Mouse (Mus musculus) cerebellum, postnatal 4 days (tissue): ENCODE results near the gene Rilpl1.
"Not testable (repeated sequence)": the region's sequence is repeated elsewhere in the genome, so short reads cannot be mapped to it uniquely, and the experiment has no call there.

ENCODE experiments used
- DNase-seq, 2 experiments: peaks; one replicate each; pipeline ENCODE4 v3.0.0; 2022; ENCODE audit warnings: low spot score in 2 of 2, mixed read lengths in 1 of 2

Gene Rilpl1

GRCm38 (mm10) chr5:124530655-124531582 is at the start of gene Rilpl1:
TSS of gene Rilpl1 (minus strand) at chr5:124531391.
- DNase-seq = peak; percentile 74 to 83

DNA sequence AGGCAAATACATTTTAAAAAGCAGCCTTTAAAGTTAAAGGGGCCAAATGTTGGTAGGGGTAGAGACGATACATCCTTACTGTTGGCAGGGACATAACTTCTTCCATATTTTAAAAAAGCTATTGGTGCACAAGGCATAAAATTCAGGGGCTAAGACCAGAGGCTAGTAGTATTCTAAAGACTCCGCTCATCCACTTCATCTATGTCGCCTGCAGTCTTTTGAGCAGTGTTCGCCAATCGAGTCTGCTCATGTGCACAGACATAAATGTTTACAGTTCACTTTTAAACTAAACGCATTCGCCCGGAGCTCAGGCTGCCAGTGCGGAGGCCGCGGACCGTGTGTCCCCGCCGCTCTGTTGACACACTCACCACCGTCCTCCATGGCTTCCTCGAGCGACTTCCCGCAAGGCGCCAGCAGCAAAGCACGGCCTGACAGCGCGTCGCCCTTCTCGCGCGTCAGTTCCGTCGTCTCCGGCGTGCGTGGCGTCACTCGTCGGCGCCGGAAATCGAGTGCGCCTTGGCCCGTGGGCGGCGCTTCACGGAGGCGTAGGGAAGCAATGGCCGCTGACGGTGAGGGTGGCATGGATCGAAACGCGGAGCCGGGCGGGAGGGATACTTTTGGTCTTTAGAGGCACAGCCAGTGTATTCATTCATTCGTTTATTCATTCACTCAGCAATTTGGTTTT is 47.6 kb upstream of the Rilpl1 start, which contains the start of the genes Eif2b1 and Gtf2h3:
Gene Eif2b1 (minus strand): TSS at position 499 of the 685 bp plus-strand sequence.
Gene Gtf2h3 (plus strand): TSS at position 508 of the 685 bp plus-strand sequence.
- peak; percentile 92 to 95 for DNase-seq

DNA sequence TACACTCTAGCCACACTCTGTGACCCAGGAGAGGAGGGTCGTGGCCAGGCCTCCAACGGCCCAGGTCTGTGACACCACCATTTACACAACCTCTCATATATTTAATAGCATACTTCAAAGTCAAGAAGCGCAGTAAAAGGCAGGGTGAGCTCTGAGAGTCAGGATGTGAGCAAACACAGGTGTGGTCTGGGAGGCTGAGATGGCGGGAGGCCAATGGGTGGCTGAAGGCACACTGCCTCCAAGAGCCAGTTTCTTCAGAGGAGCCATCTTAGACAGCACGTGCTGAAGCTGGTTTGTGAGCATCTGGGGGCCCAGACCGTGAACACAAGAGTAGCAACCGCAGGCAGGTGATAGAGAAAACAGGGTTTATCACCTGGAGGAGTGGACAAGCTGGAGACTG is 44.3 kb upstream of the Rilpl1 start:
- DNase-seq = no peak

DNA sequence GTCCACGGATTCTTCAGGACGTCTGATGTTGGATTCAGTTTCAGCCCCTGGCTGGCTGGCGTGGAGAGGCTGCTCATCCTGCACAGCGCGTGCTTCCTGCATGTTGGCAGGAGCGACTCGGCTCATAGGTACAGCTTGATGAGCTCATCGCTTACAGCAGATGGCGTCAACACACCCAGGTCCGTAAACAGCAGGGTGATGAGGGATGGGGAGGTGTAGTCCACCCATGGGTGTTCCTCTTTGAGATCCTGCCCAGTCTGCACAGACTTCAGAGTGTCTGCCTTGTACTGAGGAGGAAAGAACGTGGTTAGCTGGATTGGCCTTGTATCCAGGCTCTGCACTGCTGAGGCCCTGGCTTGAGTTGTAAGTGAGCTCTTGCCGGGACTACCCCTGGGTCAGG is 39.9 kb upstream of the Rilpl1 start:
- no peak for DNase-seq

DNA sequence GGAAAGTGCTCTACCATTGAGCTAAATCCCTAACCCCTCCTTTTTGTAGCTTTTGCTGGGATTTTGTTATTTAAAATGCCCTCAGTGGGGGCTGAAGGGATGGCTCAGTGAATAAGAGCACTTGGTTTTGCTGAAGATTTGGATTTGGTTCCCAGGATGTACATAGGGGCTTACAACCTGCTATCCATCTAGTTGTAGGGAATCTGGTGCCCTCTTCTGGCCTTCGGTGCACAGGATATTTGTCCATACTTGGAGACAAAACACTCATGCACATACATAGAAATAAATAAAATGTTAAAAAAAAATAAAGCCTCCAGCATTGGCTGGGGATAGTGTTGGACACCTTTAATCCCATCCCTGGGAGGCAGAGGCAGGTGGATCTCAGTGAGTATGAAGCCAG is 24.0 kb upstream of the Rilpl1 start:
- DNase-seq = no peak

DNA sequence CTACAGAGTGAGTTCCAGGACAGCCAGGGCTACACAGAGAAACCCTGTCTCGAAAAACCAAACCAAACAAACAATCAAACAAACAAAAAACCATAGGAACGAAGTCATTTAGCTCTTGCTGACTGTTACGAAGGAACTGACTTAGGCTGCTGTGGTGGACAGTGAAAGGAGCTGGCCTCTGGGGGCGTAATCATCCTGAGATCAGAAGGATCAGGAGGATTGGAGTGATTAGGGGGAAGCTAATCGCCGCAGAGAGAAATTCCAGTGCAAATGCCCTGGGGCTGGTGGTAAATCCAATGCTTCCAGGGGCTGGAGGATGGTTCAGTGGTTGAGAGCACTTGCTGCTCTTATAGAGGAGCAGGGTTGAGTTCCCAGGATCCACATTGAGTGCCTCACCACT is 22.4 kb upstream of the Rilpl1 start:
- DNase-seq = no peak

DNA sequence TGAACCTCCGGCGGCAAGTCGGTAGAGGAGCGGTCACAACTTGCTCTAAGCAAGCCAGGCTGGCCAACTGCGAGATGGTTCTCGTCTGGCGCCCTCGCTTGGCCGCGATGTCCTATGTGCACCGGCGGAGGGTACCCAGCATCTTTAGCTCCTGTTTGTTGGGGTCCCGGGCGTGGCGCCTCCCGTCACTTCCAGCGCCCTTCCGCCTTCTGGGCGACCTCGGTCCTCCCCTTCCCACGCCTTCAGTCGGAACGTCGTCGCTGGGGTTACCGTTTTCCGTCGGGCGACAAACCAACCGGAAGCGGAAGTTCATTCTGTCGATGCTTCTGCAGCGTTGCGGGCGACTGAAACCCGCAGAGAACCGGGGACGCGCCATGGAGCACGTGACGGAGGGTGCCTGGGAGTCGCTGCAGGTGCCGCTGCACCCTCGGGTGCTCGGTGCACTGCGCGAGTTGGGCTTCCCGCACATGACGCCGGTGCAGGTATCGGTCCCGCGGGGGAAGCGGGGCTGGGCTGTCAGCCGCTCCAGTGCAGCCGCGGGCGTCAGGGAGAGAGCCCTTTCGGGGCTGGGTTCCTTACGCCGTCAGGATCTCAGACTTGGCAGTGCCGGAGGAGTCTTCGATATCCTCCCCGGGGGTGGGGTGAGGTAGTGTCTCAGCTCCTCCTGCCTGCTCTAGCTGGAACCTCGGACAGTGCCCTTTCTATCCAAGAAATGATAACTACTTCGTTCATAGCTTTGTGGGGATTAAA is 21.5 kb upstream of the Rilpl1 start, which contains the start of gene Ddx55:
Gene Ddx55 (plus strand): TSS at position 307 of the 750 bp plus-strand sequence.
- peak; percentile 83 to 92 for DNase-seq

DNA sequence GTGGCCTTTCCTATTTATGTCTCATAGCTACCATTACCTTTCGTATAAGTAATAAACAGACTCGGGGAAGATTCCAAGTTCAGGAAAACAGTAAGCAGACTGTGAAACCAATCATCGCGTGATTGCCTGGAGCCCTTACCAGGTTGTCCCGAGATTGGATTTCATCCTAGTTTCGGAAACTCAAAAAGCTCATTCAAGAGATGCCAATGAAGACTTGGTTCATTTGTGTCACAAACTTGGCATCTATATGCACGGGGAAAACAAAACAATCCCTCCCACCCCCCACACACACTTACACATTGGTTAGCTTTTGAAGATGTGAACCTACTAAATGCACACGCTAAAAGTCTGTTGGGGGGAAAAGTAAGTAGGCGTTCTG is 20.9 kb upstream of the Rilpl1 start:
- no peak for DNase-seq

GRCm38 (mm10) chr5:124551349-124552093 is 20.3 kb upstream of the Rilpl1 start:
- DNase-seq = not testable (repeated sequence)

DNA sequence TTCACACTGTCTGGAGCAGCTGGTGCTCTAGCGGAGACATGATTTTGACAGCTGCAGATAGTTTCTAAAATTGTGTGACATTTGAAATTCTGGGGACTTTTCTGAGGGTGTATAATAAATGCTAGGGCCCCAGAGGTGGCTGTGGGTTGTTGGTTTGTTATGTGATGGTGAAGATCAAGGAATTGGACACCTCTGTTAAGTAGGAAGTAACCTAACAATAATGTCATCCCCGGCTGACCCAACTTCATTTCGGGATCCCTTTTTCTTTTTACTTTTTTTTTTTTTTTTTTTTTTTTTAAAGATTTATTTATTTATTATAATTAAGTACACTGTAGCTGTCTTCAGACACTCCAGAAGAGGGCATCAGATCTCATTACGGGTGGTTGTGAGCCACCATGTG is 19.5 kb upstream of the Rilpl1 start:
- DNase-seq = not testable (repeated sequence)

DNA sequence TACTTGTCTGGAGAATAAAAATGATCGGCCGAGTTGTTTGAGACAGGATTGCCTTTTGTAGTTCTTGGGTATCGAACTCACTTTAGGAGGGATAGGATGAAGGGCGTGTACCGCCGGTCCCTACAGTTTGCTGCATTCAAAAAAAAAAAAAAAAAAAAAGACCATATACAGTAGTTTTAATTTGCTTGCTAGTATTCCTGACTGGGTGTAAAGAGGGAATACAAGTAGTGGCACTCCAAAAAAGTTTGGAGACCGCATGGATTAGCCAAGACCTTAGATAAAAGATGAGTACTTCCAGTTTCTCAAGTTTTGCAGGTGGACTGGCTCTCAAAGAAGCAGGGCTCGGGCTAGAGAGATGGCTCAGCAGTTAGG is 10.4 kb upstream of the Rilpl1 start:
- DNase-seq = no peak

DNA sequence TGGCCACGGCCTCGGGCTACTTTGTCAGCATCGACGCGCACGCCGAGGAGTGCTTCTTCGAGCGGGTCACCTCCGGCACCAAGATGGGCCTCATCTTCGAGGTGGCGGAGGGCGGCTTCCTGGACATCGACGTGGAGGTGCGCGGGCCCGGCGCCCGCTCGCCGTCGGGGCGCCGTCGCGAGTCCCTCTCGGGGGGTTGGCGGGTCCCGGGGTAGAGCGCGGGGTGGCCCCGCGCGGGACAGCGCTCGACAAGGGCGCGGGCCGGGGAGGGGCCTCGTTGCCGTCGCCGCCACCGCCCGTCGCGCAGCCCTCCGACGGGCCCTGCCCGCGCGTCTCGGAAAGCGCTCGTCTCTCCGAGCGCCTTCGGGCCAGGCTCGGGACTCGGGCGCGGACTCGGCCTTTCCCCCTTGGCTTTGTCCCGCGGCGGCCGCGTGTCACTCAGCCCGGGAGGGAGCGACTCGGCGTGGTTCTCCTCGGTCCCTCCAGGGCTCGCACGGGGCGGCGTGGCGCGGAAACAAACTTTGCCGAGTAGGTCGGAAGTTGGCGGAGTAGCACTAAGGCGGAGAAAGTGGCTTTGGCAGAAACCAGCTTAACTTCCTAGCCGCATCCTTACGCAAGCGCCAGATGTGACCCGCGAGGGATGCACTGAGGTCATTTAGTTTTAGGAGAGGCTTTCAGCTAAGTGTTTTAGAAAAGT is 9.9 kb upstream of the Rilpl1 start:
- DNase-seq = peak in 1 of 2 experiments; percentile 59

DNA sequence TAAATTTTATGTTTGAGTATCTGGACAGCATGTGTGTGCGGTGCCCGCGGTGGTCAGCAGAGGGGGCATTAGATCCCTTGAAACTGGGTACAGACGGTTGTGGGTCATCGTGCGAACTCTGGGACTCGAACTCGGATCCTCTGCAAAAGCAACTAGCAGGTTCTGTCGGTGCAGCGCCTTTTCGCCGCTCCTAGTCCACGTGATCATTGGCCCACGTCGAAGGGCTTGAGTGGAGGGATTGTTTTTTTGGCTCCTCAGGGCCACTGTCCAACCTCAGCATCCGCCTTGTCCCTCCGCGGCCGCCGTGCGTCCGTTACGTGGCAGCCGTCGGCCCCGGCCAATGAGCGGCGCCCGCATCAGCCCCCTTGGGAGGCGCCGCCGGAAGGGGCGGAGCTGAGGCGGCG is 9.2 kb upstream of the Rilpl1 start, which contains the start of gene Tmed2:
Gene Tmed2 (plus strand): TSS at position 313 of the 404 bp plus-strand sequence.
- peak; percentile 79 to 93 for DNase-seq

DNA sequence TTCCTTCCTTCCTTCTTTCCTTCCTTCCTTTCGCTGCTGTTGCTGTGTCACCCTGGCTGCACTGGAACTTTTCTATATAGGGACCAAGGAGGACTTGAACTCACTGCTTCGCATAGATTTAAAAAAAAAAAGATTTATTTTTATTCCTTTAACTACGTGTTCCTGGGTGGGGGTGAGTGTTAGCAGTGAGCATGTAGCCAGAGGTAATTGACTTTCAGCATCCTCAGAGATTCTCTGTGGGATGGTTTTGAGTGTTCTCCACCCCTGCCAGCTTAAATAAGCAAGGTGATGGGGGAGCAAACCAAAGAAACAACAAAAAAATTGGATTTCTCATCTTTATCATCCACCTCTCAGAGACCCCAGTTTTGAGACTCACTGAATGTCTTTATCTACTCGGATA is 8.7 kb upstream of the Rilpl1 start:
- DNase-seq = no peak

DNA sequence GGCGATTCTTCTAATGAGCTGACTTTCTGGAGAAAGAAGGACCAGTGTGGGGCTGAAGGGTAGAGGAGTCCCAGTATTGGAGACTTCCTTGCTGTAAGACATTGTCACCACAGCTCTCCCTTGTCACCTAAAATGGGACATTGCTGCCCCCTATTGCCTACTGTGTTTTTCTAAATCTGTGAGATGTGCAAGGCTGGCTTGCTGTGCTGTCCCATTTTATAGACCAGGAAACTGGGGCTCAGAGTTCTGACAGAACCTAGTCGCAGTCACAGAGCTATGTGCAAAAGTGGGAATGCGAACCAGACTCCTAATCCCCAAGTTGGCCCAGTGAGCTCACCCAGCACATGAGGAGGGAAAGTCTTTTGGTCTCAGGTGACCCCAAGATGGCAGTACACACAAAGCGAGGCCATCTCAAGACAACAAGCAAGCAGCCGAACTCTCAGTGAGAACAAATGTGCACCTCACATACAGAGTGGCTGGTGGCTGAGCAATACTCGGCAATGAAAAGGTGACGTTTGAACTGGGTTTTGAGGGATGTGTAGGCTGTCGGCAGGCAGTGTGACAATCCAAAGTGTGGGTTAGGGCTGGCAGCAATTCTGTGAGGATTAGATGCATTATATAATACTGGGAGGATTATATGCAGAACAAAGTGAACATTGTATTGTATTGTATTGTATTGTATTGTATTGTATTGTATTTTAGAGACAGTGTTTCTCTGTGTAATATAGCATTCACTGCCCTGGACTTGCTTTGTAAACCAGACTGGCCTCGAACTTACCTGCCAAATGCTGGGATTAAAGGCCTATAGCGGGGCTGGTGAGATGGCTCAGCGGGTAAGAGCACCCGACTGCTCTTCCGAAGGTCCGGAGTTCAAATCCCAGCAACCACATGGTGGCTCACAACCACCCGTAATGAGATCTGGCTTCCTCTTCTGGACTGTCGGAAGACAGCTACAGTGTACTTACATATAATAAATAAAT is 7.9 kb upstream of the Rilpl1 start:
- peak in 1 of 2 experiments; percentile 31 for DNase-seq

- no peak for DNase-seq
Observed at GRCm38 (mm10) chr5:124536776-124537175, 5.6 kb upstream of the Rilpl1 start.

- no peak for DNase-seq
Observed at GRCm38 (mm10) chr5:124535016-124535415, 3.8 kb upstream of the Rilpl1 start.

GRCm38 (mm10) chr5:124532451-124532850 is 1.3 kb upstream of the Rilpl1 start:
- no peak for DNase-seq

DNA sequence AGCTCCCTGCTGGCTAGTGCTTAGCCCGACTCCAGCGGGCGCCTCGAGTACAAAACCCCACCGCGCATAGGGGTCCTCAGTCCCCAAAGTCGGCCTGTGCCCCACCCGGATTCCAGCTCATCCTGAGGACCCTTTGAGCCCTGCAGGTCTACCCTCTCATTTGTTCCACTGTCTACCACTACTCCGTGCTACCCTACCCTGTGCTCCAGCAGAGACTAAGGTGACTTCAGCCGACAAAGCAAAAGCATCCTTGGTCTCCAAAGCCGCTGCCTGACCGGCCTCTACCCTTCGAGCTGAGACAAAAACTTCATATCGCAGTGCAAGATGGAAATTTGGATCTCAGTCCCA is 366 bp upstream of the Rilpl1 start:
- DNase-seq = no peak
